Mouse (Mus musculus): ENCODE measurements around the gene Fat3. TPM values are rescaled to one million over a fixed set of nuclear protein-coding genes. Genes with fewer than 3 reads are reported as not detected.

The Fat3 gene
- polyA plus RNA-seq, 1 experiment from 2014 or later: 1.2 TPM

GRCm38 (mm10) chr9:16422707-16423106 lies 78.4 kb downstream of the Fat3 start:
- 82% methylated on average over 2 of the region's 2 CpGs for WGBS
- ATAC-seq (ENCODE audit: insufficient read depth, low FRiP score, low read depth): no peak
- H3K27ac ChIP-seq: no peak overlapping the region
- no peaks in the 10 kb centered on the region for H3K4me1 ChIP-seq
- H3K27me3 ChIP-seq (replicated peaks): no peaks in the 10 kb centered on the region
- no peak overlapping the region for H3K9ac ChIP-seq
- H3K4me2 ChIP-seq: no peak overlapping the region
- H3K4me3 ChIP-seq (replicated peaks): no peak overlapping the region
- H3K36me3 ChIP-seq: no peaks in the 10 kb centered on the region
- no peaks in the 10 kb centered on the region for H3K9me3 ChIP-seq

DNA sequence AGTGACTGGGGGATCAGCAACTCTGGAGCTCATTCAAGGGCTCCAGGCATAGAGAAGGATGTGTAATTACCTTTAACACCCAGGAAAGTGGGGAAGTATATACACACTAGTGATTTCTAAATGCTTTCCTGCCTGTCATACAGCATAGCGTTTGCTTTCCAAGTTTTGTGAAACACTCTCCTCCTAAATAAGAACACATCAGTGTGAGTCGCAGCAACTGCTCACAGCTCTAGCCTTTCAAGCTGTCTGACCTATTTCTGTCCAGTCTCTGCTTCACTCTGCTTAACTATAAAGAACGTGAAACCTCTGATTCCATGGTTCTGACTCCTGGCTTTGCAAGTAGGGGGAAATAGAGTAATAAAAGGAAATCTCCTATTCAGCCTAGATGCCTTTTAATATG lies 98.3 kb downstream of the Fat3 start:
- no peaks in the 10 kb centered on the region for H3K27me3 ChIP-seq (replicated peaks)
- H3K4me3 ChIP-seq (replicated peaks): no peak overlapping the region
- no peaks in the 10 kb centered on the region for H3K4me1 ChIP-seq
- WGBS: 75% methylated on average over 3 of the region's 3 CpGs
- ATAC-seq (ENCODE audit: insufficient read depth, low FRiP score, low read depth): no peak
- H3K27ac ChIP-seq: no peak overlapping the region
- no peaks in the 10 kb centered on the region for H3K9me3 ChIP-seq
- no peaks in the 10 kb centered on the region for H3K36me3 ChIP-seq
- no peak overlapping the region for H3K4me2 ChIP-seq
- H3K9ac ChIP-seq: no peak overlapping the region

DNA sequence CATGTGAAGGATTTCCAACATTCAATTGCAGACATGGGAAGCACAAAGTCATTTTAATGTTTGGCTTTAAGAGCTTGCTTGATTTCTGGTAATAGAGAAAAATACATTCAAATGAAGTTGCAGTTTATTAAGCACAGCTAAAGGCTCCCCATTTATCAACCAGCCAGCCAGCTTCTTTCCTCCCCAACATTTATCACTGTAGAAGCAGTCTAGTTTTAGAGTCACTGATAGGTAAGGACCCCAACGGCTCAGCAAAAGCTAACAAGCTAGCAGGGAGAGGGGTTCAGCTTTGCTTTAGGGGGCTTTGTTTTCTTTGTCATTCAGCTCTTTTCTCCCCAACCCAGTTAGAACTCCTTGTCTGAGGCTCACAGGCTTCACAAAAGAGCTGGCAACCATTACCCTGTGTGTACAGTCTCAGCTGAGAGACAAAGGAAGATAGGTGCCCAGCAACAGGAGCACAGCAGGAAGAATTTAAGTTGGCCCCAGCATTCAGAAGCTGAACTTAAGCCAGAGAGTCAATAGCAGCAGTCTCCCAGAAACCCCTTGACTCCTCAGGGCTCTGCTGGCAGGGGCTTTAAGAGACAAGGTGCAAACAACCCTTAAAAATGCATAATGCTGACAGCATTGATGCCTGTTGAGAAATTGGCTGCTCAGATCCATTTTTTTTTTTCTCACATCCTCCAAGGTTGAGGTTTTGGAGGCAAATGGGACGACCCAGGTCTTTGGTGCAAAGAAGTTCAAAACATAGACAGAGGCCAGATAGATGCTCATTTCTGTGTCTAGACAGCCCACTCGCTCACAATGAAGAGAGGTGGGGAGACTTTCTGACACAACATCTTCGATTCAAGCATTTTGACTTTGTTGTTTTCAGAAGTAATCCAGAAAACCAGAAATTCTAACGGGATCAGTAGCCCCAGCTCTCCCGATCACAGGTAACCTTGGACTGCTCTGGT lies 102.1 kb downstream of the Fat3 start:
- Histone ChIP-seq H3K4me3 (replicated peaks) (no peak overlapping the region), H3K9me3 (no peaks in the 10 kb centered on the region), H3K27ac (no peak overlapping the region), H3K36me3 (no peaks in the 10 kb centered on the region), H3K27me3 (replicated peaks) (no peaks in the 10 kb centered on the region), H3K4me1 (no peaks in the 10 kb centered on the region), H3K4me2 (no peak overlapping the region), H3K9ac (no peak overlapping the region)
- ATAC-seq (ENCODE audit: insufficient read depth, low FRiP score, low read depth): no peak
- WGBS: 58% methylated on average over 6 of the region's 6 CpGs

- H3K4me3 ChIP-seq (replicated peaks): no peak overlapping the region
- 21% methylated on average over 4 of the region's 4 CpGs for WGBS
- no peak for ATAC-seq (ENCODE audit: insufficient read depth, low FRiP score, low read depth)
- H3K4me2 ChIP-seq: no peak overlapping the region
- no peaks in the 10 kb centered on the region for H3K4me1 ChIP-seq
- no peaks in the 10 kb centered on the region for H3K9me3 ChIP-seq
- no peak overlapping the region for H3K9ac ChIP-seq
- H3K27ac ChIP-seq: no peak overlapping the region
- H3K36me3 ChIP-seq: no peaks in the 10 kb centered on the region
- no peaks in the 10 kb centered on the region for H3K27me3 ChIP-seq (replicated peaks)
Observed at GRCm38 (mm10) chr9:16389141-16389540, 111.9 kb downstream of the Fat3 start.

GRCm38 (mm10) chr9:16387527-16387926 lies 113.6 kb downstream of the Fat3 start:
- H3K4me1 ChIP-seq: no peaks in the 10 kb centered on the region
- no peaks in the 10 kb centered on the region for H3K27me3 ChIP-seq (replicated peaks)
- no peak overlapping the region for H3K4me3 ChIP-seq (replicated peaks)
- no peak overlapping the region for H3K4me2 ChIP-seq
- no peak overlapping the region for H3K27ac ChIP-seq
- no peak overlapping the region for H3K9ac ChIP-seq
- no peaks in the 10 kb centered on the region for H3K36me3 ChIP-seq
- H3K9me3 ChIP-seq: no peaks in the 10 kb centered on the region
- ATAC-seq (ENCODE audit: insufficient read depth, low FRiP score, low read depth): no peak

GRCm38 (mm10) chr9:16363713-16364112 lies 137.4 kb downstream of the Fat3 start:
- Histone ChIP-seq H3K27ac (no peak overlapping the region), H3K4me3 (replicated peaks) (no peak overlapping the region), H3K9me3 (no peaks in the 10 kb centered on the region), H3K36me3 (no peaks in the 10 kb centered on the region), H3K4me1 (no peaks in the 10 kb centered on the region), H3K9ac (no peak overlapping the region), H3K27me3 (replicated peaks) (no peaks in the 10 kb centered on the region), H3K4me2 (no peak overlapping the region)
- 47% methylated on average over 3 of the region's 3 CpGs for WGBS
- no peak for ATAC-seq (ENCODE audit: insufficient read depth, low FRiP score, low read depth)

GRCm38 (mm10) chr9:16361811-16362210 lies 139.3 kb downstream of the Fat3 start:
- Histone ChIP-seq H3K27ac (no peak overlapping the region), H3K27me3 (replicated peaks) (no peaks in the 10 kb centered on the region), H3K4me3 (replicated peaks) (no peak overlapping the region), H3K9ac (no peak overlapping the region), H3K4me2 (no peak overlapping the region), H3K9me3 (no peaks in the 10 kb centered on the region), H3K4me1 (no peaks in the 10 kb centered on the region), H3K36me3 (no peaks in the 10 kb centered on the region)
- no peak for ATAC-seq (ENCODE audit: insufficient read depth, low FRiP score, low read depth)
- WGBS: 30% methylated on average over 5 of the region's 5 CpGs

DNA sequence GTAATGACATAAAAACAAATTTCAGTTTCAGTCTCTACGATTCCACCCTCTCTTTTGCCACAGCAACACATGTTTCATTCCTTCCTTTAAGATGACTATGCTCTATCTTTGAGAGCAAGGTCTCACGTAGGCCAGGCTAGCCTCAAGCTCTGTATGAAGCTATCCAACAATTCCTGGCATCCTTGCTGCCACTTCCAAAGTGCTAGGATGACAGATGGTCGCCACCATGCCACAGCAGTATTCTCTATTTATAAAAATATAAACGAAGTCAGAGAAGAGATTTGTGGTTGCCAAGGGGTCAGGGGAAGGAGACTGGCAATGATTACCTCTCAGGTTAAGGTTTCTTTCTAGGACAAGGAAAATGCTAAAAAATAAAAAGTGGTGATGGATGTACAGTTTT lies 144.4 kb downstream of the Fat3 start:
- Histone ChIP-seq H3K9ac (no peak overlapping the region), H3K27ac (no peak overlapping the region), H3K36me3 (no peaks in the 10 kb centered on the region), H3K9me3 (no peaks in the 10 kb centered on the region), H3K4me3 (replicated peaks) (no peak overlapping the region), H3K4me2 (no peak overlapping the region), H3K27me3 (replicated peaks) (no peaks in the 10 kb centered on the region), H3K4me1 (no peaks in the 10 kb centered on the region)
- ATAC-seq (ENCODE audit: insufficient read depth, low FRiP score, low read depth): no peak
- 59% methylated on average over 4 of the region's 4 CpGs for WGBS

GRCm38 (mm10) chr9:16354906-16355305 lies 146.2 kb downstream of the Fat3 start:
- ATAC-seq (ENCODE audit: insufficient read depth, low FRiP score, low read depth): no peak
- Histone ChIP-seq H3K27ac (no peak overlapping the region), H3K36me3 (no peaks in the 10 kb centered on the region), H3K9ac (no peak overlapping the region), H3K4me2 (no peak overlapping the region), H3K4me3 (replicated peaks) (no peak overlapping the region), H3K27me3 (replicated peaks) (no peaks in the 10 kb centered on the region), H3K9me3 (no peaks in the 10 kb centered on the region), H3K4me1 (no peaks in the 10 kb centered on the region)
- 35% methylated on average over 1 of the region's 1 CpGs for WGBS

GRCm38 (mm10) chr9:16353049-16353724 lies 147.9 kb downstream of the Fat3 start:
- Histone ChIP-seq H3K27me3 (replicated peaks) (no peaks in the 10 kb centered on the region), H3K9me3 (no peaks in the 10 kb centered on the region), H3K27ac (no peak overlapping the region), H3K36me3 (no peaks in the 10 kb centered on the region), H3K4me1 (no peaks in the 10 kb centered on the region), H3K9ac (no peak overlapping the region), H3K4me3 (replicated peaks) (no peak overlapping the region), H3K4me2 (no peak overlapping the region)
- no peak for ATAC-seq (ENCODE audit: insufficient read depth, low FRiP score, low read depth)
- 41% methylated on average over 4 of the region's 4 CpGs for WGBS

GRCm38 (mm10) chr9:16352486-16353048 lies 148.5 kb downstream of the Fat3 start:
- Histone ChIP-seq H3K9ac (no peak overlapping the region), H3K9me3 (no peaks in the 10 kb centered on the region), H3K4me2 (no peak overlapping the region), H3K27ac (no peak overlapping the region), H3K4me1 (no peaks in the 10 kb centered on the region), H3K4me3 (replicated peaks) (no peak overlapping the region), H3K36me3 (no peaks in the 10 kb centered on the region), H3K27me3 (replicated peaks) (no peaks in the 10 kb centered on the region)
- ATAC-seq (ENCODE audit: insufficient read depth, low FRiP score, low read depth): no peak
- WGBS: 64% methylated on average over 4 of the region's 4 CpGs

Measured in stomach, embryonic 15.5 days (tissue).